In genomic region chr7:115222642-115223041, GRCm38 (mm10) we compare ENCODE assay signal across 19 mouse cellular contexts.
DNase-seq lines count a peak whose midpoint lies in the region; ATAC-seq lines count a peak whose summit lies in the region.
"Had no signal": no experiment of that assay in that cellular context is flagged by ENCODE, and none has a peak within 500 bp of the region (broad histone marks: within the 10 kb centered on the region; RNA-seq: fewer than 3 reads in every experiment).

No protein-coding gene starts in this region.

- no peak overlapping the region for H3K4me3 ChIP-seq in kidney, embryonic 15.5 days (replicated peaks)
- H3K4me3 ChIP-seq: forebrain, embryonic 15.5 days; hindbrain, embryonic 10.5 days had no signal

- no peaks in the 10 kb centered on the region for H3K9me3 ChIP-seq in kidney, embryonic 15.5 days (replicated peaks)
- H3K9me3 ChIP-seq: forebrain, embryonic 15.5 days; G1E; hindbrain, embryonic 10.5 days had no signal

- H3K9ac ChIP-seq in kidney, embryonic 15.5 days: no peak overlapping the region
- H3K9ac ChIP-seq: forebrain, embryonic 15.5 days; liver, postnatal 0 days had no signal

- H3K36me3 ChIP-seq in kidney, embryonic 15.5 days: no peaks in the 10 kb centered on the region
- H3K36me3 ChIP-seq: forebrain, embryonic 15.5 days; G1E; hindbrain, embryonic 10.5 days had no signal

- 24% methylated on average over 6 of the region's 7 CpGs for WGBS in kidney, embryonic 15.5 days

- H3K4me2 ChIP-seq in kidney, embryonic 15.5 days: no peak overlapping the region
- H3K4me2 ChIP-seq: forebrain, embryonic 15.5 days; midbrain, embryonic 11.5 days had no signal

- H3K27ac ChIP-seq in kidney, embryonic 15.5 days: no peak overlapping the region
- H3K27ac ChIP-seq: forebrain, embryonic 15.5 days; macrophage had no signal

- peak; percentile 44; the same call in 1 of the 2 replicates for ATAC-seq in kidney, embryonic 15.5 days (replicated peaks; ENCODE audit: low FRiP score)
- ATAC-seq: CD4-positive, CD25-positive, alpha-beta regulatory T cell, adult 4 months; forebrain, embryonic 15.5 days; liver, postnatal 0 days had no signal

- peaks cover 9% of the 10 kb centered on the region for H3K4me1 ChIP-seq in kidney, embryonic 15.5 days

- peaks cover 19% of the 10 kb centered on the region; the same call in 1 of the 2 replicates for H3K27me3 ChIP-seq in kidney, embryonic 15.5 days

- peak; percentile 23 for DNase-seq in adrenal gland, adult 2 months
- no peak for DNase-seq in adrenal gland, adult 18-20 months (ENCODE audit: low spot score in 2 of 2)
- DNase-seq in kidney, postnatal 36 days: no peak
- DNase-seq in retina, postnatal 1 day: peak; percentile 20
- DNase-seq in retina, embryonic 14.5 days (ENCODE audit: low spot score): no peak
- DNase-seq in thymus, postnatal 36 days: peak; percentile 6 to 25
- no peak for DNase-seq in layer of hippocampus, postnatal 10 days (ENCODE audit: low spot score in 2 of 2)
- DNase-seq: cerebellum, adult 2 months; kidney, adult 8-10 months; layer of hippocampus, adult 9-11 months; liver; liver, postnatal 0 days had no signal

Comparison
In these comparisons a context has a peak if more than half of its experiments do, and no peak if none do; other contexts are left out.
1. DNase-seq: peak in adrenal gland, adult 2 months (single experiment), retina, postnatal 1 day (single experiment) and thymus, postnatal 36 days (2 of 2); none in adrenal gland, adult 18-20 months (0 of 2), kidney, postnatal 36 days (0 of 2), retina, embryonic 14.5 days (single experiment) and layer of hippocampus, postnatal 10 days (0 of 2).